Mouse (Mus musculus): Measurements from ENCODE around the gene 2310033P09Rik. TPM values are rescaled to one million over a fixed set of nuclear protein-coding genes. Genes with fewer than 3 reads are reported as not detected.
"Not testable (repeated sequence)": the region's sequence is repeated elsewhere in the genome, so short reads cannot be mapped to it uniquely, and the experiment has no call there.

2310033P09Rik gene
- polyA plus RNA-seq, 1 experiment from 2014 or later, result 42.2 TPM

- Histone ChIP-seq H3K4me1 (replicated peaks) (peaks cover 29% of the 10 kb centered on the region), H3K27ac (no peak overlapping the region; the same call in 1 of the 2 replicates), H3K4me3 (peak overlapping the region; percentile 95), H3K27me3 (ENCODE audit: insufficient read depth, poor library complexity, severe bottlenecking) (no peaks in the 10 kb centered on the region), H3K36me3 (peaks cover 79% of the 10 kb centered on the region), H3K9me3 (no peaks in the 10 kb centered on the region)
- WGBS, result 81% methylated on average over 5 of the region's 5 CpGs
- DNase-seq (ENCODE audit: low spot score), result no peak
These were observed 1.5 kb downstream of the 2310033P09Rik start for GRCm38 (mm10) chr11:59209580-59209979.

DNA sequence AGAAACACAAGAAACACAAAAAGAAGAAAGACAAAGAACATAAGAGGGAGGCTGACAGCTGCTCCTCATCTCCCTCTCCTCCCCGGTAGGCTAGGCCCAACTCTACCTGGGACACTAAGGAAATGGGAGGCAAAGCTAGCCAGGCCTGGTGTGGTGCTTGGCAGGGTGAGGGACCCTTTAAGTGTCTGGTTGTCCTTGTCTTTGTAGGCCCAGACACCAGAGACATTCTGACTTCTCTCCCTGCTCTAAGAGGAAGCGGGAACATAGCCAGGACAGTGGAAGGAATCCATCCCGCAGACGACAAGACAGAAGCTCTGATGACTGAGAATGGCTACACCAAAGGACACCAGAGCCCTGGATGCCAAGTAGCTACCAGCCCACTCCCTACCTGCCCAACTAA, 1.9 kb downstream of the 2310033P09Rik start:
- Histone ChIP-seq H3K36me3 (peaks cover 79% of the 10 kb centered on the region), H3K4me3 (no peak overlapping the region), H3K27ac (no peak overlapping the region)

DNA sequence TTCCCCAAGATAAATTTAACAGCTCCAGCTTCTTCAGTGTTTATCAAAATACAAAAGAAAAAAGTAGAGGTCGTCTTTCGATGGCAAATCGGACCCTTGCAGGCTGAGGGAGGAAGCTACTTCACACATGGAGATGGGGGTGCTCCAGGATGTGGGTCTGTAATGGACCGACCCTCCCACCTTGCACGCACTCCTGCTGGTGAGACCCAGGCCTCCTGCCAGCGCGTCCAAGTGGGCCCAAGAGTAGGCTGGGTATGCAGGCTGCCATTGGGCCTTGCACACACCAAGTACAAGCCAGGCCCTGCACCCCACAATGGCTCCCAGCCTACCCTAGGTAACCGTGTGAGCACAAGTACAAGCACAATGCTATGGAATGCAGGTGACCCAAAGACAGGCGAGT, 3.4 kb downstream of the 2310033P09Rik start:
- not testable (repeated sequence) for H3K4me3 ChIP-seq; H3K27ac ChIP-seq; H3K27me3 ChIP-seq (ENCODE audit: insufficient read depth, poor library complexity, severe bottlenecking); DNase-seq (ENCODE audit: low spot score); H3K9me3 ChIP-seq
- 89% methylated on average over 9 of the region's 9 CpGs for WGBS
- H3K36me3 ChIP-seq, result peaks cover 77% of the 10 kb centered on the region
- peaks cover 29% of the 10 kb centered on the region for H3K4me1 ChIP-seq (replicated peaks)

More for the DNA sequence above, 1.9 kb downstream of the 2310033P09Rik start:
- H3K4me1 ChIP-seq (replicated peaks), result peaks cover 29% of the 10 kb centered on the region
- no peak for DNase-seq (ENCODE audit: low spot score)
- WGBS, result 92% methylated on average over 4 of the region's 4 CpGs
- no peaks in the 10 kb centered on the region for H3K27me3 ChIP-seq (ENCODE audit: insufficient read depth, poor library complexity, severe bottlenecking)
- no peaks in the 10 kb centered on the region for H3K9me3 ChIP-seq

DNA sequence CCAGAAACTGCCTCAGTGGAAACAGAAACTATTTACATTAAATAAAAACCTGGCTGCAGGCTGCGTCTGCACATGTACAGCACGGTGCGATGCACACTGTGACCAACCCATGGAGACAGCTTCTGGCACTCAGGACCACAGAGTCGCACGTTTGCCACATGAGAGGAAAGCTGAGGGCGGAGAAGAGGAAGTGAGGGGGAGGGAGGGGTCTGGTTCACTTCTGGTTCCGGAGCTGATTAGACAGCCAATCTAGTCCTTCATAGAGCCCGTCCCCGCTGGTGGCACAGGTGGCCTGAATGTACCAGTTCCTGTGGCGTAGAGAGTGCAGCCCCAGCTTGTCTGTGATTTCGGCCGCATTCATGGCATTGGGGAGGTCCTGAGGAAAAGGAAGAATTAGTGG, 4.2 kb downstream of the 2310033P09Rik start:
- not testable (repeated sequence) for DNase-seq (ENCODE audit: low spot score); H3K27ac ChIP-seq; H3K9me3 ChIP-seq; H3K4me3 ChIP-seq; H3K27me3 ChIP-seq (ENCODE audit: insufficient read depth, poor library complexity, severe bottlenecking)
- 90% methylated on average over 12 of the region's 12 CpGs for WGBS
- Histone ChIP-seq H3K4me1 (replicated peaks) (peaks cover 29% of the 10 kb centered on the region), H3K36me3 (peaks cover 80% of the 10 kb centered on the region)

GRCm38 (mm10) chr11:59212892-59213494, 4.9 kb downstream of the 2310033P09Rik start:
- peaks cover 87% of the 10 kb centered on the region for H3K36me3 ChIP-seq

GRCm38 (mm10) chr11:59216955-59217354, 8.8 kb downstream of the 2310033P09Rik start:
- H3K9me3 ChIP-seq, result no peaks in the 10 kb centered on the region
- WGBS, result 86% methylated on average over 3 of the region's 3 CpGs
- no peak for DNase-seq (ENCODE audit: low spot score)

More at GRCm38 (mm10) chr11:59212892-59213494, 4.9 kb downstream of the 2310033P09Rik start:
- Histone ChIP-seq H3K4me3 (no peak overlapping the region), H3K9me3 (no peaks in the 10 kb centered on the region), H3K27ac (no peak overlapping the region), H3K27me3 (ENCODE audit: insufficient read depth, poor library complexity, severe bottlenecking) (no peaks in the 10 kb centered on the region), H3K4me1 (replicated peaks) (peaks cover 27% of the 10 kb centered on the region)
- no peak for DNase-seq (ENCODE audit: low spot score)
- WGBS, result 95% methylated on average over 12 of the region's 12 CpGs

DNA sequence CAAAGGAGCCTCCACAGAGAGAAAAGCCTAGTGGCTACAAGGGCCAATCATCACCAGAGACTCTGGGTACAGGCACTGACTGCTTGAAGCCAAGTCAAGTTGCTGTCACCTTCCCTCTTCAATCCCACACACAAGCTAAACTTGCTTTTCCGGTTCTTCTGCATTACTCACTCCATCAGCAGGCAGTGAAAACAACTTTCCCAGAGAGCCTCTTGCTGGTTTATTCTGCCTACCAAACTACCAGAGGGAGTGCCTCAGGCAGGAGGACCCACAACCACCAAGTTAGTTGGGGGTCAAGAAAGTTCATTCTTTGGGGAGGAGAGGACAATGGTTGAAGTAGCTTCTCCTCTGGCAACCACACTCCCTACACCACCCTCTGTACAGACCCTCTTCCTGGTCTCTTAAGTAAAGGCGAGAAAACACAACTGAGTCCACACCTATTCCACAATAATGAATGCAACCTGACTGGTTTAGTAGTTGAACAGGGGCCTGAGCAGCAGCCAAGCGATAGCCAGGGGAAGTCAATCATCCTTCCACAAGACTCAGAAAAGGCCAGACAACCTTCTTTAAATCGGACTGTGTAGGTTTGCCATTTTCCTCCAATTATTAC, 10.4 kb downstream of the 2310033P09Rik start:
- H3K27me3 ChIP-seq (ENCODE audit: insufficient read depth, poor library complexity, severe bottlenecking), result no peaks in the 10 kb centered on the region
- no peak overlapping the region for H3K4me3 ChIP-seq
- peaks cover 14% of the 10 kb centered on the region; the same call in 1 of the 2 replicates for H3K4me1 ChIP-seq (replicated peaks)
- no peak for DNase-seq (ENCODE audit: low spot score)
- H3K27ac ChIP-seq, result no peak overlapping the region
- 83% methylated on average over 4 of the region's 4 CpGs for WGBS
- no peaks in the 10 kb centered on the region for H3K9me3 ChIP-seq
- H3K36me3 ChIP-seq, result peaks cover 87% of the 10 kb centered on the region

More at GRCm38 (mm10) chr11:59216955-59217354, 8.8 kb downstream of the 2310033P09Rik start:
- Histone ChIP-seq H3K36me3 (peaks cover 93% of the 10 kb centered on the region), H3K4me3 (no peak overlapping the region), H3K4me1 (replicated peaks) (peaks cover 14% of the 10 kb centered on the region; the same call in 1 of the 2 replicates), H3K27ac (no peak overlapping the region), H3K27me3 (ENCODE audit: insufficient read depth, poor library complexity, severe bottlenecking) (no peaks in the 10 kb centered on the region)

DNA sequence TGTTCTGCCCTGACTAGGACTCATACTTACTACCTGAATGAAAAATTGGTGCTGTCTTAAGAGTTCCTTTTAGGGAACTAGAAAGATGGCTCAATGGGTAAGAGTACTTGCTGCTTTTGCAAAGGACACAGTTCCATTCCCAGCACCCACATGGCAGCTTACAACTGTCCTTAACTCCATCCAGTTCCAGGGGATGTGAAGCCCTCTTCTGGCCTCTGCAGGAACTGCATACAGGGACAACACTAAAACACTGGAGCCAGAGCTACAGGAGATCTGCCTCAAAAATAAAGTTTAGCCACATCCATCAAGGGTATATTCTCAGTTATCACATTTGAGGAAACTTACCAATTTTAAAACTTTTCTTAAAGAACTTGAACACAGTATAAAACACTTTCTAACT, 10.9 kb downstream of the 2310033P09Rik start:
- Histone ChIP-seq H3K9me3 (no peaks in the 10 kb centered on the region), H3K4me1 (replicated peaks) (peaks cover 14% of the 10 kb centered on the region; the same call in 1 of the 2 replicates), H3K27me3 (ENCODE audit: insufficient read depth, poor library complexity, severe bottlenecking) (no peaks in the 10 kb centered on the region), H3K27ac (no peak overlapping the region), H3K4me3 (no peak overlapping the region), H3K36me3 (peaks cover 89% of the 10 kb centered on the region)
- DNase-seq (ENCODE audit: low spot score), result peak; percentile 38

- no peaks in the 10 kb centered on the region for H3K9me3 ChIP-seq
- no peak overlapping the region for H3K27ac ChIP-seq
- H3K36me3 ChIP-seq, result peaks cover 71% of the 10 kb centered on the region
- peaks cover 32% of the 10 kb centered on the region for H3K4me1 ChIP-seq (replicated peaks)
- no peaks in the 10 kb centered on the region for H3K27me3 ChIP-seq (ENCODE audit: insufficient read depth, poor library complexity, severe bottlenecking)
- no peak overlapping the region for H3K4me3 ChIP-seq
- no peak for DNase-seq (ENCODE audit: low spot score)
These were observed 13.5 kb downstream of the 2310033P09Rik start for GRCm38 (mm10) chr11:59221604-59222003.

DNA sequence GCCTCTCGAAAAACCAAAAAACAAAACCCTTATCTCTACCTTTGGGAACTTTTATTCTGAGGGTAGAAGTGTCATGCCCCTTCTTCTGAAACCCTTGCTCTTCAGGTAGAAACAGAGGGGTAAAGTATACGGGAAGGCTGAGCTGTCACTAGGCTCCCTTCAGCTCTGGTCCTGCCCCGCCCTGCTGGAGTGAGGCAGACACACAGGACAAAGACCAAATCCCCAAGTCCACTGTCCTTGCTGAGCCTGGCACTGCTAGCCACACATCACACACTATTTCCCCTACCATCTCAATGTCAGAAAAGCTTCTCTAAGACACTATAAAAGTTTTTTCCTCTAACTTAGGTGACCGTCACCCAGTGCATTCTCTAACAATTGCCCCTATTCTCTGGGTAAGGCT, 14.2 kb downstream of the 2310033P09Rik start:
- H3K4me1 ChIP-seq (replicated peaks), result peaks cover 39% of the 10 kb centered on the region
- 95% methylated on average over 4 of the region's 4 CpGs for WGBS
- no peak for DNase-seq (ENCODE audit: low spot score)
- H3K27ac ChIP-seq, result no peak overlapping the region
- no peaks in the 10 kb centered on the region for H3K27me3 ChIP-seq (ENCODE audit: insufficient read depth, poor library complexity, severe bottlenecking)
- H3K36me3 ChIP-seq, result peaks cover 64% of the 10 kb centered on the region
- H3K4me3 ChIP-seq, result no peak overlapping the region
- no peaks in the 10 kb centered on the region for H3K9me3 ChIP-seq

DNA sequence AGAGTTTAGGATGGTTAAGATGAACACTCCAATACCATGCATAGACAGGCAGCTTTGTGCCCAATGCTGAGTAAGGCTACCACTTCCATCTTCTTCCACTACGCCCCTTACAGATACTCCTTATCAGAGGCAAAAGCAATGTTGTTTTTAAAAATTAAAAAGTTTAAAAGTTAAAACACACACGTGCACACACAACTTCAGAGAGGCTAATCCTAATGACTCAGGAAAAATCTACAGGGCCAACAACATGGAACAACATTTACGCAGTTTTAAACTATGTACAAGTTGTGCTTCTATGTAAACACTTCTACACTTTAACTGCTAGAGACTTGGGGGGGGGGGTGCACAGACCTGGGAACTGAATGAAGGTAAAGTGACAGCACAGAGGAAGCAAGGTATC, 15.9 kb downstream of the 2310033P09Rik start:
- peaks cover 47% of the 10 kb centered on the region for H3K36me3 ChIP-seq
- 95% methylated on average over 3 of the region's 3 CpGs for WGBS
- no peak for DNase-seq (ENCODE audit: low spot score)
- no peak overlapping the region for H3K4me3 ChIP-seq
- no peaks in the 10 kb centered on the region for H3K9me3 ChIP-seq
- H3K27ac ChIP-seq, result no peak overlapping the region
- H3K4me1 ChIP-seq (replicated peaks), result peaks cover 41% of the 10 kb centered on the region
- H3K27me3 ChIP-seq (ENCODE audit: insufficient read depth, poor library complexity, severe bottlenecking), result no peaks in the 10 kb centered on the region

- 82% methylated on average over 2 of the region's 2 CpGs for WGBS
- H3K27ac ChIP-seq, result no peak overlapping the region
- H3K9me3 ChIP-seq, result no peaks in the 10 kb centered on the region
- no peak overlapping the region for H3K4me3 ChIP-seq
- no peak for DNase-seq (ENCODE audit: low spot score)
- peaks cover 42% of the 10 kb centered on the region for H3K4me1 ChIP-seq (replicated peaks)
- H3K27me3 ChIP-seq (ENCODE audit: insufficient read depth, poor library complexity, severe bottlenecking), result no peaks in the 10 kb centered on the region
- H3K36me3 ChIP-seq, result peaks cover 42% of the 10 kb centered on the region
These were observed 16.3 kb downstream of the 2310033P09Rik start for GRCm38 (mm10) chr11:59224470-59224869.

- no peak overlapping the region for H3K4me3 ChIP-seq
- H3K27ac ChIP-seq, result no peak overlapping the region
- no peaks in the 10 kb centered on the region for H3K27me3 ChIP-seq (ENCODE audit: insufficient read depth, poor library complexity, severe bottlenecking)
- no peak for DNase-seq (ENCODE audit: low spot score)
- no peaks in the 10 kb centered on the region for H3K9me3 ChIP-seq
- peaks cover 36% of the 10 kb centered on the region for H3K36me3 ChIP-seq
- 80% methylated on average over 2 of the region's 2 CpGs for WGBS
- peaks cover 42% of the 10 kb centered on the region for H3K4me1 ChIP-seq (replicated peaks)
These were observed 17.0 kb downstream of the 2310033P09Rik start for GRCm38 (mm10) chr11:59225167-59225566.
